Mouse (Mus musculus): ENCODE data around the gene Nupl1. TPM values are rescaled to one million over a fixed set of nuclear protein-coding genes. Genes with fewer than 3 reads are reported as not detected.

Gene Nupl1
- polyA plus RNA-seq, 2 experiments from 2014 or later: 0.09 to 0.30 TPM

- no peak for ATAC-seq
Measured at GRCm38 (mm10) chr14:60219886-60220285, 31.3 kb downstream of the Nupl1 start.

- no peak for ATAC-seq
Measured at GRCm38 (mm10) chr14:60217616-60218015, 33.6 kb downstream of the Nupl1 start.

- no peak for ATAC-seq
Measured at GRCm38 (mm10) chr14:60216125-60216524, 35.1 kb downstream of the Nupl1 start.

GRCm38 (mm10) chr14:60215000-60215399, 36.2 kb downstream of the Nupl1 start:
- no peak for ATAC-seq

GRCm38 (mm10) chr14:60214040-60214439, 37.2 kb downstream of the Nupl1 start:
- no peak for ATAC-seq

- no peak for ATAC-seq
Measured at GRCm38 (mm10) chr14:60209166-60209565, 42.1 kb downstream of the Nupl1 start.

GRCm38 (mm10) chr14:60204993-60205392, 46.2 kb downstream of the Nupl1 start:
- no peak for ATAC-seq

GRCm38 (mm10) chr14:60196884-60197283, 54.3 kb downstream of the Nupl1 start, which contains the start of gene Atp8a2:
Gene Atp8a2, minus strand, starts transcription at chr14:60197179.
- no peak for ATAC-seq

GRCm38 (mm10) chr14:60195999-60196398, 55.2 kb downstream of the Nupl1 start:
- ATAC-seq: no peak

- ATAC-seq: no peak
Measured at GRCm38 (mm10) chr14:60194606-60195005, 56.6 kb downstream of the Nupl1 start.

- ATAC-seq: no peak
Measured at GRCm38 (mm10) chr14:60189771-60190170, 61.5 kb downstream of the Nupl1 start.

GRCm38 (mm10) chr14:60188201-60188825, 62.9 kb downstream of the Nupl1 start:
- no peak for ATAC-seq

GRCm38 (mm10) chr14:60181306-60181705, 69.9 kb downstream of the Nupl1 start:
- no peak for ATAC-seq

- ATAC-seq: no peak
Measured at GRCm38 (mm10) chr14:60178571-60178955, 72.7 kb downstream of the Nupl1 start.

GRCm38 (mm10) chr14:60177614-60178570, 73.3 kb downstream of the Nupl1 start:
- peak; percentile 14 for ATAC-seq

GRCm38 (mm10) chr14:60176891-60177613, 74.2 kb downstream of the Nupl1 start:
- no peak for ATAC-seq

- ATAC-seq: no peak
Measured at GRCm38 (mm10) chr14:60176469-60176890, 74.8 kb downstream of the Nupl1 start.

- no peak for ATAC-seq
Measured at GRCm38 (mm10) chr14:60172286-60173055, 78.8 kb downstream of the Nupl1 start.

- ATAC-seq: no peak
Measured at GRCm38 (mm10) chr14:60170845-60171610, 80.2 kb downstream of the Nupl1 start.

GRCm38 (mm10) chr14:60163367-60163766, 87.9 kb downstream of the Nupl1 start:
- ATAC-seq: no peak

- no peak for ATAC-seq
Measured at GRCm38 (mm10) chr14:60152373-60152772, 98.9 kb downstream of the Nupl1 start.
